Mouse (Mus musculus): ENCODE data around the gene Fyb2.

- TF ChIP-seq POLR2A (IDR thresholded peaks at IDR 0.05; ENCODE audit: borderline replicate concordance, low read depth, low read length): no peak
- no peak for TF ChIP-seq CTCF (IDR thresholded peaks at IDR 0.05; ENCODE audit: low read depth, low read length)
Observed at GRCm38 (mm10) chr4:105015496-105015895, 102.2 kb downstream of the Fyb2 start.
